Mouse (Mus musculus): ENCODE results near the gene P3h3. TPM values are rescaled to one million over a fixed set of nuclear protein-coding genes. Genes with fewer than 3 reads are reported as not detected.

The P3h3 gene
- polyA plus RNA-seq, 1 experiment from 2014 or later, result 17.0 TPM

- no peak for DNase-seq (ENCODE audit: low spot score)
- Histone ChIP-seq H3K27me3 (replicated peaks; ENCODE audit: low read depth, poor library complexity, severe bottlenecking) (no peaks in the 10 kb centered on the region), H3K4me3 (no peak overlapping the region), H3K4me1 (no peaks in the 10 kb centered on the region), H3K27ac (replicated peaks) (no peak overlapping the region), H3K36me3 (replicated peaks) (no peaks in the 10 kb centered on the region), H3K9me3 (no peaks in the 10 kb centered on the region)
- 87% methylated on average over 6 of the region's 6 CpGs for WGBS
These were observed 31.1 kb upstream of the P3h3 start for GRCm38 (mm10) chr6:124888555-124889125.

GRCm38 (mm10) chr6:124887986-124888385, 30.4 kb upstream of the P3h3 start, which contains the start of gene Cd4:
TSS of gene Cd4 (minus strand) at chr6:124888221.
- 89% methylated on average over 9 of the region's 9 CpGs for WGBS
- H3K4me3 ChIP-seq, result no peak within 1 kb of the TSS
- no peak for DNase-seq (ENCODE audit: low spot score)
- no peaks in the 10 kb centered on the region for H3K4me1 ChIP-seq
- H3K27me3 ChIP-seq (replicated peaks; ENCODE audit: low read depth, poor library complexity, severe bottlenecking), result no peaks in the 10 kb centered on the region
- no peak within 1 kb of the TSS for H3K27ac ChIP-seq (replicated peaks)
- no peaks in the 10 kb centered on the region for H3K36me3 ChIP-seq (replicated peaks)
- H3K9me3 ChIP-seq, result no peaks in the 10 kb centered on the region

GRCm38 (mm10) chr6:124885956-124886381, 28.4 kb upstream of the P3h3 start:
- H3K27ac ChIP-seq (replicated peaks), result no peak overlapping the region
- no peaks in the 10 kb centered on the region; the same call in 1 of the 2 replicates for H3K27me3 ChIP-seq (replicated peaks; ENCODE audit: low read depth, poor library complexity, severe bottlenecking)
- no peaks in the 10 kb centered on the region for H3K9me3 ChIP-seq
- no peaks in the 10 kb centered on the region for H3K4me1 ChIP-seq
- H3K4me3 ChIP-seq, result no peak overlapping the region
- no peaks in the 10 kb centered on the region for H3K36me3 ChIP-seq (replicated peaks)
- 90% methylated on average over 8 of the region's 8 CpGs for WGBS
- no peak for DNase-seq (ENCODE audit: low spot score)

GRCm38 (mm10) chr6:124884714-124885500, 27.4 kb upstream of the P3h3 start:
- Histone ChIP-seq H3K9me3 (no peaks in the 10 kb centered on the region), H3K27ac (replicated peaks) (no peak overlapping the region), H3K36me3 (replicated peaks) (no peaks in the 10 kb centered on the region), H3K4me3 (no peak overlapping the region), H3K27me3 (replicated peaks; ENCODE audit: low read depth, poor library complexity, severe bottlenecking) (no peaks in the 10 kb centered on the region; the same call in 1 of the 2 replicates), H3K4me1 (no peaks in the 10 kb centered on the region)
- DNase-seq (ENCODE audit: low spot score), result no peak
- 78% methylated on average over 10 of the region's 10 CpGs for WGBS

GRCm38 (mm10) chr6:124883351-124883750, 25.8 kb upstream of the P3h3 start:
- Histone ChIP-seq H3K4me3 (no peak overlapping the region), H3K36me3 (replicated peaks) (no peaks in the 10 kb centered on the region), H3K4me1 (no peaks in the 10 kb centered on the region), H3K27ac (replicated peaks) (no peak overlapping the region), H3K27me3 (replicated peaks; ENCODE audit: low read depth, poor library complexity, severe bottlenecking) (no peaks in the 10 kb centered on the region; the same call in 1 of the 2 replicates), H3K9me3 (no peaks in the 10 kb centered on the region)
- no peak for DNase-seq (ENCODE audit: low spot score)
- 82% methylated on average over 10 of the region's 10 CpGs for WGBS

- no peaks in the 10 kb centered on the region for H3K36me3 ChIP-seq (replicated peaks)
- WGBS, result 91% methylated on average over 9 of the region's 9 CpGs
- H3K4me3 ChIP-seq, result no peak overlapping the region
- no peaks in the 10 kb centered on the region; the same call in 1 of the 2 replicates for H3K27me3 ChIP-seq (replicated peaks; ENCODE audit: low read depth, poor library complexity, severe bottlenecking)
- DNase-seq (ENCODE audit: low spot score), result no peak
- no peak overlapping the region for H3K27ac ChIP-seq (replicated peaks)
- no peaks in the 10 kb centered on the region for H3K9me3 ChIP-seq
- no peaks in the 10 kb centered on the region for H3K4me1 ChIP-seq
These were observed 24.3 kb upstream of the P3h3 start for GRCm38 (mm10) chr6:124881821-124882220.

GRCm38 (mm10) chr6:124879390-124879789, 21.8 kb upstream of the P3h3 start:
- 59% methylated on average over 6 of the region's 6 CpGs for WGBS
- DNase-seq (ENCODE audit: low spot score), result no peak
- Histone ChIP-seq H3K4me3 (no peak overlapping the region), H3K36me3 (replicated peaks) (no peaks in the 10 kb centered on the region), H3K4me1 (peaks cover 2% of the 10 kb centered on the region; the same call in 1 of the 2 replicates), H3K27me3 (replicated peaks; ENCODE audit: low read depth, poor library complexity, severe bottlenecking) (no peaks in the 10 kb centered on the region; the same call in 1 of the 2 replicates), H3K27ac (replicated peaks) (no peak overlapping the region), H3K9me3 (no peaks in the 10 kb centered on the region)

- DNase-seq (ENCODE audit: low spot score), result no peak
- H3K4me3 ChIP-seq, result no peak overlapping the region
- 40% methylated on average over 3 of the region's 3 CpGs for WGBS
- H3K9me3 ChIP-seq, result no peaks in the 10 kb centered on the region
- no peaks in the 10 kb centered on the region for H3K36me3 ChIP-seq (replicated peaks)
- no peak overlapping the region for H3K27ac ChIP-seq (replicated peaks)
- peaks cover 5% of the 10 kb centered on the region; the same call in 1 of the 2 replicates for H3K4me1 ChIP-seq
- no peaks in the 10 kb centered on the region for H3K27me3 ChIP-seq (replicated peaks; ENCODE audit: low read depth, poor library complexity, severe bottlenecking)
These were observed 16.8 kb upstream of the P3h3 start for GRCm38 (mm10) chr6:124874348-124874747.

- Histone ChIP-seq H3K27ac (replicated peaks) (no peak overlapping the region), H3K36me3 (replicated peaks) (no peaks in the 10 kb centered on the region), H3K4me1 (peaks cover 48% of the 10 kb centered on the region), H3K27me3 (replicated peaks; ENCODE audit: low read depth, poor library complexity, severe bottlenecking) (peaks cover 64% of the 10 kb centered on the region), H3K9me3 (no peaks in the 10 kb centered on the region), H3K4me3 (no peak overlapping the region)
- DNase-seq (ENCODE audit: low spot score), result no peak
- 56% methylated on average over 6 of the region's 7 CpGs for WGBS
These were observed 9.0 kb upstream of the P3h3 start for GRCm38 (mm10) chr6:124866560-124866959.

- Histone ChIP-seq H3K4me3 (no peak overlapping the region), H3K9me3 (no peaks in the 10 kb centered on the region), H3K27ac (replicated peaks) (peak overlapping the region; percentile 24), H3K27me3 (replicated peaks; ENCODE audit: low read depth, poor library complexity, severe bottlenecking) (peaks cover 71% of the 10 kb centered on the region), H3K36me3 (replicated peaks) (no peaks in the 10 kb centered on the region), H3K4me1 (peaks cover 55% of the 10 kb centered on the region)
- no peak for DNase-seq (ENCODE audit: low spot score)
- 59% methylated on average over 18 of the region's 18 CpGs for WGBS
These were observed 8.3 kb upstream of the P3h3 start for GRCm38 (mm10) chr6:124865766-124866362.

- Histone ChIP-seq H3K36me3 (replicated peaks) (no peaks in the 10 kb centered on the region), H3K27me3 (replicated peaks; ENCODE audit: low read depth, poor library complexity, severe bottlenecking) (peaks cover 91% of the 10 kb centered on the region), H3K9me3 (no peaks in the 10 kb centered on the region), H3K27ac (replicated peaks) (peak within 1 kb of the TSS; percentile 88), H3K4me3 (peak within 1 kb of the TSS; percentile 73), H3K4me1 (peaks cover 73% of the 10 kb centered on the region)
- WGBS, result 2% methylated on average over 43 of the region's 43 CpGs
- peak; percentile 84 for DNase-seq (ENCODE audit: low spot score)
These were observed 6.2 kb upstream of the P3h3 start, which contains the start of gene Gpr162 for GRCm38 (mm10) chr6:124863658-124864298. TSS of gene Gpr162 (minus strand) at chr6:124863983.

- Histone ChIP-seq H3K4me1 (peaks cover 79% of the 10 kb centered on the region), H3K27me3 (replicated peaks; ENCODE audit: low read depth, poor library complexity, severe bottlenecking) (peaks cover 97% of the 10 kb centered on the region), H3K27ac (replicated peaks) (peak overlapping the region; percentile 88), H3K9me3 (no peaks in the 10 kb centered on the region), H3K36me3 (replicated peaks) (no peaks in the 10 kb centered on the region), H3K4me3 (peak overlapping the region; percentile 73)
- WGBS, result under 1% methylated on average over 16 of the region's 16 CpGs
- DNase-seq (ENCODE audit: low spot score), result no peak
These were observed 5.6 kb upstream of the P3h3 start for GRCm38 (mm10) chr6:124863125-124863657.
